Mouse (Mus musculus): ENCODE data around the gene Gm10392.

- TF ChIP-seq POLR2A (IDR thresholded peaks at IDR 0.05; ENCODE audit: borderline replicate concordance, control insufficient read depth, low read depth, low read length) = no peak
- TF ChIP-seq CTCF (IDR thresholded peaks at IDR 0.05; ENCODE audit: control insufficient read depth, insufficient read depth, low read length) = no peak
Measured at GRCm38 (mm10) chr11:77490451-77490850, 28.5 kb downstream of the Gm10392 start.

Data from bone marrow, adult 2 months (tissue).